Mouse (Mus musculus): ENCODE results near the gene Cldn11. TPM values are rescaled to one million over a fixed set of nuclear protein-coding genes. Genes with fewer than 3 reads are reported as not detected.

The Cldn11 gene
- polyA plus RNA-seq, 1 experiment = not detected

DNA sequence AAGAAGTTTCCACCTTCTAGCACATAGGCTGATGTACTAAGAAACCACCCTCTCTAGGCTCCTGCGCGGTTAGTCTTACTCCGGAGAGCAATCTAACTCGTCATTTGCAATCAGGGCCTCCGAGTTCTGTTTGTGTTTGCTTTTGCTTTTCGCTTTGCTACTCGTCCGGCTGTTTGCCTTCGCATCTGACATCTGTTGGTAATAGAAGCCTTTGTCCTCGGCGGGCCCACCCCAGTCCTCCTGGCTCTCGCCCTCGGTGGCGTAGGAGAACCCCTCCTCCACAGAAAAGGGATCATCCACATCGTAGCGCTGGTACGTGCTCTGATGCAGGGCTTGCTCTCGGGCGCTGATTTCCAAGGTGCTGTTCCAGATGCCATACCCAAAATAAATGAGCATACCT is 59.3 kb downstream of the Cldn11 start:
- TF ChIP-seq TCF12 (IDR thresholded peaks at IDR 0.05; ENCODE audit: insufficient read depth, poor library complexity, severe bottlenecking) (no peak), SRF (IDR thresholded peaks at IDR 0.05; ENCODE audit: control insufficient read depth, insufficient read length, low read depth) (no peak), USF1 (IDR thresholded peaks at IDR 0.05; ENCODE audit: low read depth) (no peak), POLR2AphosphoS2 (IDR thresholded peaks at IDR 0.05; ENCODE audit: insufficient read length, low read depth) (no peak), E2F4 (IDR thresholded peaks at IDR 0.05; ENCODE audit: insufficient read depth) (no peak), CEBPB (IDR thresholded peaks at IDR 0.05; ENCODE audit: insufficient read depth, poor library complexity, severe bottlenecking) (no peak), MAX (IDR thresholded peaks at IDR 0.05; ENCODE audit: low read depth) (no peak), POLR2A (IDR thresholded peaks at IDR 0.05; ENCODE audit: insufficient read length, low read depth) (no peak), REST (IDR thresholded peaks at IDR 0.05; ENCODE audit: insufficient read depth, insufficient read length) (no peak), MYOD1 (IDR thresholded peaks at IDR 0.05; ENCODE audit: control insufficient read depth in 1 of 3, insufficient read length in 2 of 3, low read depth in 2 of 3) (no peak), TCF3 (IDR thresholded peaks at IDR 0.05; ENCODE audit: insufficient read length, low read depth) (no peak), MYOG (IDR thresholded peaks at IDR 0.05; ENCODE audit: control insufficient read depth in 1 of 3, insufficient read depth in 1 of 3, insufficient read length in 2 of 3, low read depth in 2 of 3) (no peak)
- no peak overlapping the region for H3K4me2 ChIP-seq (ENCODE audit: low read depth)
- no peak overlapping the region for H3K4me3 ChIP-seq
- no peak overlapping the region for H3ac ChIP-seq (ENCODE audit: control insufficient read depth, insufficient read length)
- no peaks in the 10 kb centered on the region for H3K36me3 ChIP-seq (ENCODE audit: control insufficient read depth, insufficient read depth)
- H3K27me3 ChIP-seq (ENCODE audit: control insufficient read depth, insufficient read depth, insufficient read length) = no peaks in the 10 kb centered on the region
- H3K79me2 ChIP-seq (ENCODE audit: control insufficient read depth, insufficient read depth) = no peaks in the 10 kb centered on the region

DNA sequence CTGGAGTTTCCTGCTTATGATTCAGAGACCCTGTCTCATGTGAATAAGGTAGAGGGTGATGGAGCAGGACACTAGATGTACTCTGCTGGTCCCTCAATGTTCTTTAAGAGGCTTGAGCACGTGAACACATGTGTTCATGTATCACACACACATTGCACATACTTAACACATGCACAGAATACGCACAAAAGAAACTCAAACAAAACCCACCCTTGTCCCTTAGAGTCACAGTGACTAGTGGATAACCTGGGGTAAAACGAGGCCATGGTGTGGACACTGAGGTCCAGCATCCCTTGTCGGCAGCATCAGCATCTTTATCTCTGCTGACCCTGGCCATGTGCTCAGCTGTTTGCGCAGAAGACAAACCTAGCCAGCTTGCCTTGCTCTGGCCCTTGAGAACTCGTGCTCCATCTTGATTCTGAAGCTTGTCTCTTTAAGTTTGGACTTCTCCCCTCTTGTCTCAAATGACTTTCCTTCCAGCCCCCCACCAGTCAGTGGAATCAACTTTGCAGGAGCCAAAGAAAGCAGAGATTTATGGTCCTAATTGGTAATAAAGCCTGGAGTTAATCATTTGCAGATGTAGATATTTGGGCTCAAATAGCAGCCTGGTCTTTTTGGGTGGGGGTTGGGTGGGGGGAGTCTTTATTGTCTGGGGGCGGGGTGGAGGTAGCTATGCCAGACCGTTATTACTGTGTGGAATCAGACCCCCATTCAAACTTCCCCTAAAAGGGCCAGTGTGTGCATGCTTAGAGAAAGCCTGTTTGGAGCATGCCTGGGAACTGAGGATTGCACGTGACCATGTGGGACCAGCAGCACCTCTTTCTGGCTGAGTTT is 62.7 kb downstream of the Cldn11 start:
- H3K79me2 ChIP-seq (ENCODE audit: control insufficient read depth, insufficient read depth) = no peaks in the 10 kb centered on the region
- no peak overlapping the region for H3K4me3 ChIP-seq
- TF ChIP-seq REST (IDR thresholded peaks at IDR 0.05; ENCODE audit: insufficient read depth, insufficient read length) (no peak), POLR2AphosphoS2 (IDR thresholded peaks at IDR 0.05; ENCODE audit: insufficient read length, low read depth) (no peak), POLR2A (IDR thresholded peaks at IDR 0.05; ENCODE audit: insufficient read length, low read depth) (no peak), MYOD1 (IDR thresholded peaks at IDR 0.05; ENCODE audit: control insufficient read depth in 1 of 3, insufficient read length in 2 of 3, low read depth in 2 of 3) (no peak), E2F4 (IDR thresholded peaks at IDR 0.05; ENCODE audit: insufficient read depth) (no peak), CEBPB (IDR thresholded peaks at IDR 0.05; ENCODE audit: insufficient read depth, poor library complexity, severe bottlenecking) (no peak), SRF (IDR thresholded peaks at IDR 0.05; ENCODE audit: control insufficient read depth, insufficient read length, low read depth) (no peak), MAX (IDR thresholded peaks at IDR 0.05; ENCODE audit: low read depth) (no peak), USF1 (IDR thresholded peaks at IDR 0.05; ENCODE audit: low read depth) (no peak), TCF12 (IDR thresholded peaks at IDR 0.05; ENCODE audit: insufficient read depth, poor library complexity, severe bottlenecking) (no peak)
- H3ac ChIP-seq (ENCODE audit: control insufficient read depth, insufficient read length) = no peak overlapping the region
- H3K36me3 ChIP-seq (ENCODE audit: control insufficient read depth, insufficient read depth) = no peaks in the 10 kb centered on the region
- no peaks in the 10 kb centered on the region for H3K27me3 ChIP-seq (ENCODE audit: control insufficient read depth, insufficient read depth, insufficient read length)
- no peak overlapping the region for H3K4me2 ChIP-seq (ENCODE audit: low read depth)

DNA sequence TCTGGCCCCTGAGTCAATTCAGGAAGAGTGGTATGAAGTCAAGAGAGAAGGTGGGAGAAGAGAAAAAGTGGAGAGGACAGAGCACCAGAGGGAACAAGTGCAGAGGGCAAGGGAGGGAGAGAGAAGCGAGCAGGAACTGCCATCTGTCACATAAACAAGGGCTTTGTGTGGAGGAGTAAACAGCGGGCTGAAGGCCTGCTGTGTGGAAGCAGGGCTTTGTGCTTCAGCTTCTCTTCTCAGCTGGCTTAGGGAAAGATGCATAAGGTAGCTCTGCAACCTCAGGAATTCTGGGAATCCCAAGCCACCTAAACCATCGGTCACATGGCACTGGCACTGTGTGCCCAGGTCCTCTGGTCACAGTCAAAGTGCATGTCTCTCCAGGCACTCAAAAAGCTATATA is 64.1 kb downstream of the Cldn11 start:
- H3ac ChIP-seq (ENCODE audit: control insufficient read depth, insufficient read length) = no peak overlapping the region
- no peak overlapping the region for H3K4me3 ChIP-seq
- H3K4me2 ChIP-seq (ENCODE audit: low read depth) = no peak overlapping the region
- no peaks in the 10 kb centered on the region for H3K27me3 ChIP-seq (ENCODE audit: control insufficient read depth, insufficient read depth, insufficient read length)
- TF ChIP-seq POLR2AphosphoS2 (IDR thresholded peaks at IDR 0.05; ENCODE audit: insufficient read length, low read depth) = no peak
- TF ChIP-seq POLR2A (IDR thresholded peaks at IDR 0.05; ENCODE audit: insufficient read length, low read depth) = no peak
- TF ChIP-seq TCF3 (IDR thresholded peaks at IDR 0.05; ENCODE audit: insufficient read length, low read depth) = no peak
- no peak for TF ChIP-seq SRF (IDR thresholded peaks at IDR 0.05; ENCODE audit: control insufficient read depth, insufficient read length, low read depth)
- no peak for TF ChIP-seq E2F4 (IDR thresholded peaks at IDR 0.05; ENCODE audit: insufficient read depth)
- no peak for TF ChIP-seq MYOD1 (IDR thresholded peaks at IDR 0.05; ENCODE audit: control insufficient read depth in 1 of 3, insufficient read length in 2 of 3, low read depth in 2 of 3)
- TF ChIP-seq TCF12 (IDR thresholded peaks at IDR 0.05; ENCODE audit: insufficient read depth, poor library complexity, severe bottlenecking) = no peak
- no peak for TF ChIP-seq REST (IDR thresholded peaks at IDR 0.05; ENCODE audit: insufficient read depth, insufficient read length)
- H3K36me3 ChIP-seq (ENCODE audit: control insufficient read depth, insufficient read depth) = no peaks in the 10 kb centered on the region
- no peaks in the 10 kb centered on the region for H3K79me2 ChIP-seq (ENCODE audit: control insufficient read depth, insufficient read depth)

Other genes with a start within 250 kb of the Cldn11 start
- 4.8 TPM for gene Phc3, start 180.5 kb upstream of the Cldn11 start, polyA plus RNA-seq (2012; fragmentation: generic; extraction: Trizol)
- gene Prkci, start 154.2 kb upstream of the Cldn11 start, polyA plus RNA-seq (2012; fragmentation: generic; extraction: Trizol) = 10.8 TPM
- gene Skil, start 54.9 kb upstream of the Cldn11 start, polyA plus RNA-seq (2012; fragmentation: generic; extraction: Trizol) = 11.2 TPM
- not detected for gene Slc7a14, start 160.5 kb downstream of the Cldn11 start, polyA plus RNA-seq (2012; fragmentation: generic; extraction: Trizol)